Mouse (Mus musculus): Measurements from ENCODE around the gene Fkbpl.

The Fkbpl gene

GRCm38 (mm10) chr17:34644608-34645007, at the start of gene Fkbpl:
Gene Fkbpl, plus strand, starts transcription at chr17:34644764.
- H3K9me3 ChIP-seq (ENCODE audit: low read length) = no peaks in the 10 kb centered on the region
- no peak for TF ChIP-seq CTCF (conservative IDR thresholded peaks at IDR 0.05; ENCODE audit: low read length)
- no peak for TF ChIP-seq POU5F1 (IDR thresholded peaks at IDR 0.05; ENCODE audit: borderline replicate concordance, low read length)
- TF ChIP-seq NANOG (IDR thresholded peaks at IDR 0.05; ENCODE audit: borderline replicate concordance, low read length) = no peak
- no peaks in the 10 kb centered on the region for H3K27me3 ChIP-seq (ENCODE audit: insufficient read depth, low read length)
- H3K36me3 ChIP-seq (ENCODE audit: insufficient read depth, low read length) = peaks cover 21% of the 10 kb centered on the region
- peak within 1 kb of the TSS; percentile 100 for H3K4me3 ChIP-seq (replicated peaks; ENCODE audit: low read length)
- H3K4me1 ChIP-seq (replicated peaks; ENCODE audit: low read depth, low read length) = peaks cover 54% of the 10 kb centered on the region

- H3K9me3 ChIP-seq (ENCODE audit: low read length) = no peaks in the 10 kb centered on the region
- H3K4me1 ChIP-seq (replicated peaks; ENCODE audit: low read depth, low read length) = peaks cover 84% of the 10 kb centered on the region
- no peak overlapping the region for H3K4me3 ChIP-seq (replicated peaks; ENCODE audit: low read length)
- H3K36me3 ChIP-seq (ENCODE audit: insufficient read depth, low read length) = peaks cover 39% of the 10 kb centered on the region
- peaks cover 3% of the 10 kb centered on the region; the same call in 1 of the 2 replicates for H3K27me3 ChIP-seq (ENCODE audit: insufficient read depth, low read length)
- TF ChIP-seq NANOG (IDR thresholded peaks at IDR 0.05; ENCODE audit: borderline replicate concordance, low read length) = no peak
- TF ChIP-seq POU5F1 (IDR thresholded peaks at IDR 0.05; ENCODE audit: borderline replicate concordance, low read length) = no peak
- no peak for TF ChIP-seq CTCF (conservative IDR thresholded peaks at IDR 0.05; ENCODE audit: low read length)
Observed at GRCm38 (mm10) chr17:34596098-34596497, 48.5 kb upstream of the Fkbpl start.

- H3K4me1 ChIP-seq (replicated peaks; ENCODE audit: low read depth, low read length) = peaks cover 87% of the 10 kb centered on the region
- no peak within 1 kb of the TSS for H3K4me3 ChIP-seq (replicated peaks; ENCODE audit: low read length)
Observed at GRCm38 (mm10) chr17:34597566-34598095, 46.9 kb upstream of the Fkbpl start, which contains the start of gene Ager. Gene Ager, plus strand, starts transcription at chr17:34597862.

GRCm38 (mm10) chr17:34599891-34600290, 44.7 kb upstream of the Fkbpl start:
- H3K27me3 ChIP-seq (ENCODE audit: insufficient read depth, low read length) = no peaks in the 10 kb centered on the region

More at GRCm38 (mm10) chr17:34597566-34598095, 46.9 kb upstream of the Fkbpl start, which contains the start of gene Ager:
- Histone ChIP-seq H3K9me3 (ENCODE audit: low read length) (no peaks in the 10 kb centered on the region), H3K27me3 (ENCODE audit: insufficient read depth, low read length) (peaks cover 3% of the 10 kb centered on the region; the same call in 1 of the 2 replicates), H3K36me3 (ENCODE audit: insufficient read depth, low read length) (peaks cover 51% of the 10 kb centered on the region)
- TF ChIP-seq CTCF (conservative IDR thresholded peaks at IDR 0.05; ENCODE audit: low read length) = no peak
- no peak for TF ChIP-seq POU5F1 (IDR thresholded peaks at IDR 0.05; ENCODE audit: borderline replicate concordance, low read length)

GRCm38 (mm10) chr17:34601796-34602195, 42.8 kb upstream of the Fkbpl start:
- TF ChIP-seq CTCF (conservative IDR thresholded peaks at IDR 0.05; ENCODE audit: low read length) (no peak), NANOG (IDR thresholded peaks at IDR 0.05; ENCODE audit: borderline replicate concordance, low read length) (no peak), POU5F1 (IDR thresholded peaks at IDR 0.05; ENCODE audit: borderline replicate concordance, low read length) (no peak)
- peaks cover 66% of the 10 kb centered on the region for H3K4me1 ChIP-seq (replicated peaks; ENCODE audit: low read depth, low read length)
- no peaks in the 10 kb centered on the region for H3K9me3 ChIP-seq (ENCODE audit: low read length)
- peaks cover 28% of the 10 kb centered on the region for H3K36me3 ChIP-seq (ENCODE audit: insufficient read depth, low read length)
- H3K27me3 ChIP-seq (ENCODE audit: insufficient read depth, low read length) = no peaks in the 10 kb centered on the region
- H3K4me3 ChIP-seq (replicated peaks; ENCODE audit: low read length) = no peak overlapping the region

More at GRCm38 (mm10) chr17:34599891-34600290, 44.7 kb upstream of the Fkbpl start:
- peaks cover 74% of the 10 kb centered on the region for H3K4me1 ChIP-seq (replicated peaks; ENCODE audit: low read depth, low read length)
- no peaks in the 10 kb centered on the region for H3K9me3 ChIP-seq (ENCODE audit: low read length)
- H3K36me3 ChIP-seq (ENCODE audit: insufficient read depth, low read length) = peaks cover 42% of the 10 kb centered on the region
- TF ChIP-seq NANOG (IDR thresholded peaks at IDR 0.05; ENCODE audit: borderline replicate concordance, low read length) (no peak), CTCF (conservative IDR thresholded peaks at IDR 0.05; ENCODE audit: low read length) (no peak), POU5F1 (IDR thresholded peaks at IDR 0.05; ENCODE audit: borderline replicate concordance, low read length) (no peak)
- H3K4me3 ChIP-seq (replicated peaks; ENCODE audit: low read length) = no peak overlapping the region

- Histone ChIP-seq H3K9me3 (ENCODE audit: low read length) (no peaks in the 10 kb centered on the region), H3K36me3 (ENCODE audit: insufficient read depth, low read length) (peaks cover 41% of the 10 kb centered on the region), H3K4me1 (replicated peaks; ENCODE audit: low read depth, low read length) (peaks cover 69% of the 10 kb centered on the region), H3K4me3 (replicated peaks; ENCODE audit: low read length) (peak within 1 kb of the TSS; percentile 91), H3K27me3 (ENCODE audit: insufficient read depth, low read length) (no peaks in the 10 kb centered on the region)
- TF ChIP-seq POU5F1 (IDR thresholded peaks at IDR 0.05; ENCODE audit: borderline replicate concordance, low read length) (no peak), NANOG (IDR thresholded peaks at IDR 0.05; ENCODE audit: borderline replicate concordance, low read length) (peak; percentile 19; the same call in 1 of the 2 replicates)
Observed at GRCm38 (mm10) chr17:34603375-34604060, 41.0 kb upstream of the Fkbpl start, which contains the start of gene Rnf5. Gene Rnf5, minus strand, starts transcription at chr17:34603690.

- Histone ChIP-seq H3K36me3 (ENCODE audit: insufficient read depth, low read length) (peaks cover 44% of the 10 kb centered on the region), H3K4me3 (replicated peaks; ENCODE audit: low read length) (peak within 1 kb of the TSS; percentile 91), H3K27me3 (ENCODE audit: insufficient read depth, low read length) (no peaks in the 10 kb centered on the region), H3K4me1 (replicated peaks; ENCODE audit: low read depth, low read length) (peaks cover 69% of the 10 kb centered on the region), H3K9me3 (ENCODE audit: low read length) (no peaks in the 10 kb centered on the region)
- TF ChIP-seq POU5F1 (IDR thresholded peaks at IDR 0.05; ENCODE audit: borderline replicate concordance, low read length) = no peak
- no peak for TF ChIP-seq NANOG (IDR thresholded peaks at IDR 0.05; ENCODE audit: borderline replicate concordance, low read length)
- TF ChIP-seq CTCF (conservative IDR thresholded peaks at IDR 0.05; ENCODE audit: low read length) = no peak
Observed at GRCm38 (mm10) chr17:34604061-34604508, 40.5 kb upstream of the Fkbpl start, which contains the start of gene Agpat1. Gene Agpat1, plus strand, starts transcription at chr17:34604262.

- Histone ChIP-seq H3K4me1 (replicated peaks; ENCODE audit: low read depth, low read length) (peaks cover 68% of the 10 kb centered on the region), H3K36me3 (ENCODE audit: insufficient read depth, low read length) (peaks cover 44% of the 10 kb centered on the region), H3K4me3 (replicated peaks; ENCODE audit: low read length) (peak overlapping the region; percentile 87), H3K9me3 (ENCODE audit: low read length) (no peaks in the 10 kb centered on the region), H3K27me3 (ENCODE audit: insufficient read depth, low read length) (no peaks in the 10 kb centered on the region)
- no peak for TF ChIP-seq CTCF (conservative IDR thresholded peaks at IDR 0.05; ENCODE audit: low read length)
- TF ChIP-seq NANOG (IDR thresholded peaks at IDR 0.05; ENCODE audit: borderline replicate concordance, low read length) = no peak
- TF ChIP-seq POU5F1 (IDR thresholded peaks at IDR 0.05; ENCODE audit: borderline replicate concordance, low read length) = no peak
Observed at GRCm38 (mm10) chr17:34604511-34605237, 39.9 kb upstream of the Fkbpl start.

All from E14TG2a.4 (cell line).